Mouse (Mus musculus) mesoderm, embryonic 11.5 days (tissue): ENCODE measurements at regions not wholly inside any gene's neighbourhood (a gene's known extent, or its start where the extent isn't known, plus 50 kb on each side); places are given as distances from the start of the nearest gene placed in this dataset.

Source experiments
- DNase-seq: peaks from one replicate; pipeline ENCODE4 v3.0.0-alpha.2; 2012; ENCODE audit warnings: low read depth, low spot score

- no peak for DNase-seq
These were observed 115.6 kb downstream of the S1pr1 start for GRCm38 (mm10) chr3:115599281-115599680.

DNA sequence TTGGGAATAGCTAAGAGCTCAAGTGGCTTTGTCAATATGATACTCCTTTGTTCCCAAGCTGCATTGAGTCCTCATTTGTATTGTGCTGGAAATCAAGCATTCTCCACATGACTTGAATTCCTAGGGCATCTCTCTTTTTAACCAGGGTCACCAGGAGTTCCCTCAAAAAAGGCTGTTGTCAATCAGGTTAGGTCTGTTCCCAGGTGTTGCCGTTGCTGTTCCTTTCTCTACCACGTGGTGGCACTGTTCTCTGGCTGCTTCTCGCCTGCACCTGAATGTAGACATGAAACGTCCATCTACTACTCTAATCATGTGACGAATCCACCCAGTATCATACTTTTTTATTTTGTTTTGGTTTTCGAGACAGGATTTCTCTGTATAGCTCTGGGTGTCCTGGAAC lies 118.3 kb downstream of the S1pr1 start:
- DNase-seq = peak; percentile 50

DNA sequence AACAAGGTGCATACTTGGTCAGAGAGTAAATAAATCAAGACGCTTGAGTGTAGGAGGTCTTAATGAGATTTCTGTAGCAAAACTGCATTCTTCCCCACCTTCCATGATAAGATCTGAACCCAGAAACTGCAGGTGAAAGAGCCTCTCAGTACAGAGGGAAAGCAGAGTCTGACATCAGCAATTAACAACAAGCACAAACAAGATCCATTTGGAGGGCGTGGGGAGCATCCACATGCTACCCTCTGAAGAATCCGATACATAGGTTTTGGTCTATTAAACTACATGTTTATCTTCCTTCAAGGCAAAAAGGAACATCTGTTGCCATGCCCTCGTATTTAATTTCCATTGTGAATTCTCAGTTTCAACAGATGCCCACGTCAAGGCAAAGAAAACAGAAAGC lies 124.2 kb downstream of the S1pr1 start:
- DNase-seq = no peak

DNA sequence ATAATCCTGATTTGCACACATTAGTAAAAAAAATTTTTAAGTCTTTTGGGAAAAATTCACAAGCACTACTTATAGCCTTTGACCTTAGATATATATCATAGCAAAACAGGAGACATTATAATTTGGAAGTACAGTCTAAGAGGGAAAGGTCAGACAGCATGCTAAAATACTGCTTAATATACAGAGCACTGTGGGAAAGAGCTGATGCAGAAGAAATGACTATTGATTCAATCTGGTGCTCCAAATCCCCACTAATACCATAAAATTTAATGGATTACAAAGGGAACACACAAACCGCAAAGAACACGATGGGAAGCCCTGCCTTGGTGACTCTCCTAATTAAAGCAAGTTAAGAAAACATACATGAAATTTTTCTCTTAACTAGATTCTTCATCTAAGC lies 126.3 kb downstream of the S1pr1 start:
- no peak for DNase-seq

DNA sequence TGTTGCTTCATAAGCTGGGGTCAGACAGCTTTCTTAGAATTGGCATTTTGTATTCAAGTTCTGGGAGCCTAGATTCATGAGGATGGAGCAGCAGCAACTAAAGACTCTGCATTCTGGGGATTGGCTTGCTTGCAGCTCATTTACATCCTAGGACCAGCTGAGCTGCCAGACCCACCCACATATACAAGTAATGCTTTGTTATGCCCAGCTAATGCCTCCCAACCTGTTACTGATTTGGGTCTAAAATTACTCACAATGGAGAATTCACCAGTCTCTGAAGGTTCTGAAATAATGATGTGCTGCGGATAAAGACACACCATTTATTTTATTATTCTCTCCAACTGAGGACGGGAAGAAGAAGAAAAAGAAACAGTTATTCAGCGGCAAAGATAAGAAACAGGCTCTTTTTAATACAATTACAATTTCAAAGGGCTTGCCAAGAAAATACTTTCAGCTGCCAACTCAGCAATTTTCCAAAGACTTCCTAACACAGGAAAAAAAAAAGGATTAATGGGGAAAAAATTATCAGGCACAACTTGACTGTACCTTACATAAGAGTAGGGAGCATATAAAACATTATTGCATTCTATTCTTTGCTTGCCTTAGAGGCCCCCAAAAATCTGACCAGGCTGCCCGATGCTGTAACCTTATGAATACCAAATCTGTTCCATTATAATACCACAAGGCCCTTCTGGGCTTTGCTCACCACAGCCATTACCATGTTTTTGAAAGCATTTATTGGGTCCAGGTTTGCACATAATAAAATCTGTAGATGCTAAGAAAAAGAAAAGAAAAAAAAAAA lies 134.5 kb downstream of the S1pr1 start:
- DNase-seq = peak; percentile 16

DNA sequence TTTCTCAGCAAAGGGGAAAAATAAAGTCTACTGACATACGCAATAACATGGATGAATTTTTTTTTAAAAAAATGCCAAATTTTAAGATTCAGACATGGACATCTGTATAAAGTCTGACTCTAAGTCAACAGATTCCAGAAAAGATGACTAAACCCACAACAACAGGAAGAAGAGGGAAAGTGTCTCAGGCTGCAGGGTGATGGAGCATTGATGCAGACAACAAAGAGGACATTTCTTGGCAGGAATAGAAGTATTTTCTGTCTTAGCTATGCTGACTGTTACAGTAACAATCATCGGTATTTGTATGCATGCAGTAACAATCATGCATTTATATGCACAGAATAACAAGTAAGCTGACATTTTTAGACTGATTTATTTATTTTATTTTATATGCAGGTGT lies 139.5 kb downstream of the S1pr1 start:
- DNase-seq = no peak

GRCm38 (mm10) chr3:115562735-115563134 lies 152.1 kb downstream of the S1pr1 start:
- DNase-seq = no peak

- DNase-seq = no peak
These were observed 159.8 kb downstream of the S1pr1 start for GRCm38 (mm10) chr3:115554809-115555708.

DNA sequence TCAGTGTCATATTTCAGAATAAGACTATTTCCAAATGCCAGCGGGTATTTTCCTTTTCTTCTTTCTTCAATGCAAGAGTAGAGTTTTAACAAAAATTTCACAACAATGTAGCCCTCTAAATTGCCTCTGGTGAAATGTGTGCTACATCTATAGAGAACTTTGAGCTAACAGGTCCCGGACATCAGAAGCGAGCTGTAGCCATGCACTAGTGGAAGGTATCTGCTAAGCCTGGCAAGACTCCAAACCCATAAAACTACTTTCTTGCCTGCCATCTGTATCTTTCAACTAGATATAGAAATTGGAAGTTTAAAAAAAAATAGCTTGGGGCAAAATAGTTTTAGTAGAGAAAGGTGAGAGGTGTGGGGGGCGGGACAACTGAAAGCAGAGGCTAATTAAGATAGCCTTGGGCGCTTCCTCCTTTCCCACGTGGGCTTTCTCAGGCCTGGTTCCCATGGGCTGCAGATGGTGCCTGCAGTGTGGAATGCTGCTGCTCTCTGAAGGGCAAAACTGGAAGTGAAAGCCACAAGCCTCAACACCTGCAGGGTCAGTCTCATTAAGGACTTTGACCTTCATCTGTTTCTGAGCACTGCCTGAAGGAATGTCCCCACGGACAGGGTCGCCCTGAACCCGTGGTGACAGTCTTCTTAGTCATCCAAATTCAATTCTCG lies 160.9 kb downstream of the S1pr1 start:
- DNase-seq = peak; percentile 23

GRCm38 (mm10) chr3:115541789-115542188 lies 173.1 kb downstream of the S1pr1 start:
- DNase-seq = peak; percentile 19

DNA sequence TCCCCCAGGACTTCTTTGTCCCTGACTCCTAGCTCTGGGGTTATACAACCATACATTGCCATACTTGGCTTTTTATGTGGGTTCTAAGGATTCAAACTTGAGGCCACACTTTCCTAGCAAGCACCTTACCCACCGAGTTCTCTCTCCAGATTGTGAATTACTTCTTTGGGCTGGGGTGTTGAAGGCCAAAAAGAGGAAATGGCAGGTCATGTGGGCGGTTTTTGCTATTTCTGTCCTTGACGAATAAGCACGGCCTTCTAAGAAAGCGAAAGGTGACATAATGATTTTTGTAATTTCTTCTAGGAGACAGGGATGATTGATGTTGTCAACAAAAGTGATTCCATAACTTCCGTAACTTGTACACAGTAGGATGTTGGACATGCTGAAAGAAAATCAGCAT lies 176.5 kb downstream of the S1pr1 start:
- DNase-seq = no peak

DNA sequence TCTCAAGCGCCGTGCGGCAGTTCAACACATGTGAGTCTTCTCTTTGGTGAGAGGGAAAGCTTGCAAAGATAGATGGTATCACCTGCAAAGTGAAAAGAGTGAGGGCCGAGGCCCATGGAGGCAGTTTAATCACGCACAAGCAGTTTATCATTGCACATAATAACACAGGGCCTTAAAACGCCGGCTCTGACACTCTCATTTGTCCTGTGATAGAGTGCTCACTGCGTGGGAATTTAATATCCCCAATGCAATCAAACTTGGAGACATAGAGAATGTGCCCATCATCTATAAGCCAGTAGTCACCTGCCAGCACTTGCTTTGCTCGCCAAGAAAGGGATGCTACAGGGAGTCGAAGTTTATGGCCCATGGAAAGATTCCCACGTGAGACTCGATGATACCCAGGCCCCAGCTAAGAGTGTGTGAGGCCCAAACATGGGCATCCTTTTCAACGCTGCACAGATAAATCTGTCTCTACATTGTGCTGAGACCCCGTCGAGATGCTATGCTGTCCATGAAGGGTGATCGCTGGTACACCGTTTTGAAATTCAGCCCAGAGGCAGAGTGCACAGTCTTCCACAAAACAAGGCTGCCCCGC lies 182.6 kb downstream of the S1pr1 start:
- DNase-seq = no peak

GRCm38 (mm10) chr3:115530441-115530840 lies 184.4 kb downstream of the S1pr1 start:
- DNase-seq = no peak

DNA sequence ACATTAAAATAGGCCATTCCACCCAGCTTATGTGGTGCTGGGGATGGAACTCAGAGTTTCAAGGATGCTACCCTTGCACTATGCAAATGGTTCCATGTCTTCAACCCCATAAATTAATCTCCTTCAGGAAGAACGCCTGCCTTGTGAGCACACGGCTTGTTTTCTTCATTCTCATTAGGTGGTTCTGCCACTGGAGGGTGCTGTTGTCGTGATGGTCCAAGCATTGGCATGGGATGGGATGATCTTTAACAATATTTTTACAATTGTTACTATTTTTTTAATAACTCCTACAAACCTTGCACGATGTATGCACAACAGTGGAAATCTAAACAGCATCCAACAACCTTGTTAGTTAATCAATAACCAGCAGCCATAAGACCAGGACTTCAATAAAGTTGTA lies 185.0 kb downstream of the S1pr1 start:
- no peak for DNase-seq

DNA sequence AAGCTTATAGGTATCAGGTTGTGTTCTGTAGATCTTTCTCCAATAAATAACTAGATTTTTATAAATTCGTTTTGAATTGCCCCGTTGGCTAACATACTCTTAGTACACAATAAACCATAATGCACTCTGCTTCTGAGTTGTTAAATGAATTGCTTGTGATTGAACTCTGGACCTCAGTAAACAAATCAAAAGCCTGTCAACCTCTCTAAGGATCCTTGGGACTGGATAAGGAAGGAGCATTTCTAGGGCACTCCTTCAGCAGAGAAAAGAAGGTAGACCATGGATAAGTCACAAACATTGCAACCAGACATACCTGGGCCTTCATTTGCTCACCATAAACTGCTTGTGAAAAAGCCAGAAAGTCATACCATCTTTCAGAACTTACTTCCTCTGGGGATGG lies 191.4 kb downstream of the S1pr1 start:
- DNase-seq = no peak

- DNase-seq = no peak
These were observed 199.2 kb downstream of the S1pr1 start for GRCm38 (mm10) chr3:115515645-115516044.

GRCm38 (mm10) chr3:115509658-115510057 lies 205.2 kb downstream of the S1pr1 start:
- no peak for DNase-seq

- no peak for DNase-seq
These were observed 217.5 kb downstream of the S1pr1 start for GRCm38 (mm10) chr3:115497420-115497819.

GRCm38 (mm10) chr3:115496110-115496509 lies 218.8 kb downstream of the S1pr1 start:
- DNase-seq = no peak

DNA sequence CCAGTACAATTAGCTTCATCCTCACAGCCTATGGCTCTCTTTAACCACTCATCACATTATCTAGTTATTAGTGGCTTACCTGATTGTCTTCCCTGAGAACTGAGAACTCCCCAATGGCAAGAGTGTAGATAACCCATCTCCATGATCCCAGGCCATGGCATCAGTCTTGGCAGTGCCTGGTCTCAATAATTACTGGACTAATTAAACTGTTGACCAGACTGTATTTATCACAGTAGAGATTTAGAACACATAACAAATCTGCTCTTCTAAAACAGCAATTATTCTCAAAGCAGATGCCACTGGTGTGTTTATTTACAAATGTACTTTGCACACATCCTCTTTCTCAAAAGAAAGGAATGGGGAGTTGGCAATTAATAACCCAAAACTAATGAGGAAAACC lies 219.2 kb downstream of the S1pr1 start:
- no peak for DNase-seq

GRCm38 (mm10) chr3:115468980-115469379 lies 245.9 kb downstream of the S1pr1 start:
- no peak for DNase-seq

- DNase-seq = no peak
These were observed 247.0 kb downstream of the S1pr1 start for GRCm38 (mm10) chr3:115467850-115468249.
